Mouse (Mus musculus) kidney, embryonic 16.5 days (tissue): Measurements from ENCODE around the gene Dtx3. TPM values are rescaled to one million over a fixed set of nuclear protein-coding genes. Genes with fewer than 3 reads are reported as not detected.

Experiments used
- polyA plus RNA-seq: library from polyadenylated mRNA; unstranded; fragments of >200 nt; fragmentation: Nextera tagmentation; extraction: Ambion mirVana; gene quantifications from 2 replicates; pipeline ENCODE4 v1.2.1, GENCODE M21; 2015

Dtx3 gene
- polyA plus RNA-seq, 1 experiment from 2014 or later, result 115 TPM

Other genes starting within 250 kb of the Dtx3 start
- gene Ctdsp2, start 217.0 kb downstream of the Dtx3 start, polyA plus RNA-seq, result 70.5 and 76.1 TPM in 2 replicates
- gene Avil, start 195.0 kb downstream of the Dtx3 start, polyA plus RNA-seq, result 0.17 and 0.22 TPM in 2 replicates
- 102 and 103 TPM in 2 replicates for gene Tsfm, start 164.9 kb downstream of the Dtx3 start, polyA plus RNA-seq
- gene Mettl1, start 154.3 kb downstream of the Dtx3 start, polyA plus RNA-seq, result 52.8 and 58.2 TPM in 2 replicates
- gene Eef1akmt3, start 154.2 kb downstream of the Dtx3 start, polyA plus RNA-seq, result 0.76 and 0.94 TPM in 2 replicates
- 32.6 and 53.8 TPM in 2 replicates for gene Cyp27b1, start 147.5 kb downstream of the Dtx3 start, polyA plus RNA-seq
- 1.2 and 1.4 TPM in 2 replicates for gene March9, start 135.5 kb downstream of the Dtx3 start, polyA plus RNA-seq
- gene Cdk4, start 132.2 kb downstream of the Dtx3 start, polyA plus RNA-seq, result 1,871 and 1,917 TPM in 2 replicates
- gene Tspan31, start 125.5 kb downstream of the Dtx3 start, polyA plus RNA-seq, result 205 and 208 TPM in 2 replicates
- gene Agap2, start 120.4 kb downstream of the Dtx3 start, polyA plus RNA-seq, result 0.04 and 0.09 TPM in 2 replicates
- 106 and 110 TPM in 2 replicates for gene Os9, start 74.6 kb downstream of the Dtx3 start, polyA plus RNA-seq
- gene B4galnt1, start 30.5 kb downstream of the Dtx3 start, polyA plus RNA-seq, result 7.2 and 10.1 TPM in 2 replicates
- gene Slc26a10, start 15.1 kb downstream of the Dtx3 start, polyA plus RNA-seq, result 2.7 and 4.4 TPM in 2 replicates
- 47.8 and 53.8 TPM in 2 replicates for gene Arhgef25, start 5.6 kb downstream of the Dtx3 start, polyA plus RNA-seq
- 50.9 and 52.2 TPM in 2 replicates for gene Pip4k2c, start 15.9 kb upstream of the Dtx3 start, polyA plus RNA-seq
- gene Kif5a, start 67.6 kb upstream of the Dtx3 start, polyA plus RNA-seq, result 0.76 and 1.7 TPM in 2 replicates
- gene Dctn2, start 70.6 kb upstream of the Dtx3 start, polyA plus RNA-seq, result 206 and 212 TPM in 2 replicates
- gene Mbd6, start 93.3 kb upstream of the Dtx3 start, polyA plus RNA-seq, result 13.3 and 14.8 TPM in 2 replicates
- gene Mars, start 116.1 kb upstream of the Dtx3 start, polyA plus RNA-seq, result 115 and 123 TPM in 2 replicates
- gene Arhgap9, start 126.2 kb upstream of the Dtx3 start, polyA plus RNA-seq, result 2.5 and 2.6 TPM in 2 replicates
- 7.5 and 9.5 TPM in 2 replicates for gene Gli1, start 146.2 kb upstream of the Dtx3 start, polyA plus RNA-seq
- 0.08 TPM in 1 of 2 replicates, not detected in the other for gene Inhbe, start 158.7 kb upstream of the Dtx3 start, polyA plus RNA-seq
- 0.09 and 0.24 TPM in 2 replicates for gene Inhbc, start 174.7 kb upstream of the Dtx3 start, polyA plus RNA-seq
- gene R3hdm2, start 184.6 kb upstream of the Dtx3 start, polyA plus RNA-seq, result 28.1 and 29.0 TPM in 2 replicates